Mouse (Mus musculus) kidney, postnatal 36 days (tissue): ENCODE data around the gene Lce1l.
"Not testable (repeated sequence)": the region's sequence is repeated elsewhere in the genome, so short reads cannot be mapped to it uniquely, and the experiment has no call there.

Source experiments
- DNase-seq, 2 experiments: peaks; one replicate each; pipeline ENCODE4 v3.0.0; 2021 to 2022; ENCODE audit warnings: mixed read lengths in 2 of 2

Gene Lce1l

GRCm38 (mm10) chr3:92851186-92851585, at the start of gene Lce1l:
Lce1l (minus strand) TSS chr3:92851286.
- no peak for DNase-seq

GRCm38 (mm10) chr3:92894489-92894888, 43.4 kb upstream of the Lce1l start:
- no peak for DNase-seq

GRCm38 (mm10) chr3:92894063-92894462, 43.0 kb upstream of the Lce1l start:
- peak; percentile 71 to 77 for DNase-seq

GRCm38 (mm10) chr3:92874180-92874579, 23.1 kb upstream of the Lce1l start:
- DNase-seq = no peak

- no peak for DNase-seq
Measured at GRCm38 (mm10) chr3:92870116-92870515, 19.0 kb upstream of the Lce1l start, which contains the start of gene 2310050C09Rik. 2310050C09Rik (minus strand) TSS chr3:92870216.

GRCm38 (mm10) chr3:92827108-92827507, 24.0 kb downstream of the Lce1l start, which contains the start of gene Kprp:
Kprp (minus strand) TSS chr3:92827247.
- DNase-seq = no peak

GRCm38 (mm10) chr3:92825808-92826207, 25.3 kb downstream of the Lce1l start:
- DNase-seq = no peak

GRCm38 (mm10) chr3:92816036-92816435, 35.0 kb downstream of the Lce1l start:
- DNase-seq = not testable (repeated sequence)

GRCm38 (mm10) chr3:92815581-92815980, 35.5 kb downstream of the Lce1l start:
- no peak for DNase-seq

GRCm38 (mm10) chr3:92807791-92808190, 43.3 kb downstream of the Lce1l start, which contains the start of gene Lce1k:
Lce1k (minus strand) TSS chr3:92807891.
- no peak for DNase-seq
